Mouse (Mus musculus) brain, adult 2 months (tissue): ENCODE results near the gene Mboat7.
"Not testable (repeated sequence)": the region's sequence is repeated elsewhere in the genome, so short reads cannot be mapped to it uniquely, and the experiment has no call there.

Source experiments
- DNase-seq: peaks from one replicate; pipeline ENCODE4 v3.0.0; 2011; ENCODE audit warnings: low read depth, low spot score

The Mboat7 gene

DNA sequence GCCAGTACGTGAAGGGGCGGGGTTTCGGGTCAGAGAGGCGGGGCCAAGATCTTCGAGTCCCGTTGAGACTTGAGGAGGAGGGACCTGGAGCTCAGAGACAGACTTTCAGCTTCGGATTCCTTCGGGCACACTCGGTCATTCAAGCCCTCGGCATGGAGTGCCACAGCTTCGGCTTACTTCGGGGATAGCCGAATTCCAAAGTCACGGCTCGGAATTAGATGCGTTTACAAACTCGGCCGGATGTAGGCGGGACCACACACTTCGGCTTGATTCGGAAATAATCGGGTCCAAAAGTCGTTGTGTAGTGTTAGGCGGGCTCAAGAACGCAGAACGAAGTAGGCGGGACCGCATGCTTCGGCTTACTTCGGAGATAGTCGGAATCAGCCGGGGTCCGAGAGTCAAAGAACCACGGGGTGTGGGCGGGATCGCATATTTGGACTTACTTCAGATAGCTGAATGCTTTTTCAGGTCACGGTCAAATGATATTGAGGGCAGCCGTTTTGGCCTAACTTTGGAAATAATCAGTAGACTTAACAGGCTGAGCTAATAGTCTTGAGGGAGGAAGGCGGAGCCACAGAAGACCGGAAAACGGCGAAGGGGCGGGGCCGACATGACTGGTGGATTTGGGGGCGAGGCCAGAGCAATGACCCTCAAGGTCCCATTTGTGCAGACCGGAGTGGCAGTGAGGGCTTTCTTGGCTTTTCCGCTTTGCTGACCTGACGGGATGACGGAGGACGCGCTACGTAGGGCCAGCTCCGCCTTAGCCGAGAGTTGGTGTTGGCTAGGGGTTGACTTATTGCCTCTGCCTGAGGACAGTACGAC lies at the start of gene Mboat7:
TSS of gene Mboat7 (minus strand) at position 537 of the 822 bp plus-strand sequence.
- peak; percentile 99 for DNase-seq

DNA sequence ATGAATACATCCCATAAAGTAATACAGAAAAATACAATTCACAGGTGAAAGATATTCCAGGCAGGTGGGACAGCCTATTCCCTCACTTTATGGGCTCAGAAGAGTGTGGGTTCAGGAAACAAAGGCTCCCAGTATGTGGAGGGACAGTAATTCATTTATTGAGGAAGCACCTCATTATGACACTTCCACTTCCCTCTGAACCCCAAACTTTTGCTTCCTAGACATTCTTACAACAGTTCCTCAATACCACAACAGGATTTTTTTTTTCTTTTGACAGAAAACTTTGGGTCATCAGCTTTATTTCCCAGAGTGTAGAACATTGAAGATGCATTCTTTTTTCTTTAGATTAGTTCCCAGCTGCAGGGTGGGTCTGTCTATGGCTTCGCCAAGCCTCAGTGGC lies 39.4 kb upstream of the Mboat7 start:
- DNase-seq: not testable (repeated sequence)

DNA sequence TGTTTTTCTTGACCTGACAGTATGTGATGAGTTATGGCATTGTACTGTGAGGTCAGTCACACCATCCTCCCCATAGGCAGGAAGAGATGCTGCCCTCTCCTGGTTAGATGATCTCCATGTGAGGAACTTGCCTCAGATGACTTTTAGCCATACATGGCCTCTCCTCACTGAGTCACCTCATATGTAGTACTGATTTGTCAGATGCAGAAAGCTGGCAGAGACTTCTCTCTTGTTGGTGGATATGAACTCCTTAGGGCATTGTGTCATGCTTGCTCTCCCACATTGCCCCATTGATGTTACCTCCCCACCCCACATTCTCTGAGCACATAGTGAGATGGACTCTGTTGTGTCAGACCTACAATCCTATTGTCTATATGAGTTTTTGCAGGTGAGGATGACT lies 32.1 kb upstream of the Mboat7 start:
- not testable (repeated sequence) for DNase-seq

DNA sequence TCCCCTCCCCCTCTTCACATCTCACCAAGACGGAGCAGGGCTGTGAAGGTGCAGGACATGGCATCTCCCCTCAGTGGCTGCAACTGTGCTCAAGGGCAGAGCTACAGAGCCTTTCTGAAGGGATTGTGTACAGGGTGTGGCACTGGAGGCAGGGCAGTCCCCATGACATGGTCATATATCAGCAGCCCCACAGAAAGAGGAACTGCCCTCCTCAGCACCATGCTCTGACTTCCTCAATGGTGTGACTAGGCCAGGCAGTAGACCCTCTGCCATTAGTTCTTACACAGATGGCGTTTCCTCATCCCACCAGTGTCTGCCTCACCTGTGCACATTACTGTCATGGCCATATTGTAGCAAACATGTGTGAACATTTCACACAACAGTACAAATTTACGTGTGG lies 26.9 kb upstream of the Mboat7 start, which contains the start of gene Pirb:
TSS of gene Pirb (minus strand) at position 124 of the 400 bp plus-strand sequence.
- DNase-seq: not testable (repeated sequence)

DNA sequence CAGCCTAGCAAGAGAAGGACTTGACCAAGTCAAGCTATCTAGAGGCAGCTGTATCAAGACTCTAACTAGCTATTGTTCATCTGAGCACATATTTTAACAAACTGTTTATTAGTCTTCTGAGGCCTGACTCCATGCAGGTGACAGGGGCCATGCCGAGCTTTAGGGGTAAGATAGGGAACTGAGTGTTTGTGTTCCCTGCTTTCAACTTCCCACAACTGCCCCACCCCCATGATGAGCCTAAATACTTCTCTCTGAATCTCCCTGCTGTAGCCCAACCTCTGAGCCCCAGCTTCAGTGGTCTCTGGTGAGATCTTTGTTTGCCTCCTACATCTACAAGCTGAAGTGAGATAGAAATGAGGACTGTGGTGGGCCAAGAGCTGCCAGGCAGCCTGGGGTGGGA lies 21.9 kb upstream of the Mboat7 start:
- no peak for DNase-seq

DNA sequence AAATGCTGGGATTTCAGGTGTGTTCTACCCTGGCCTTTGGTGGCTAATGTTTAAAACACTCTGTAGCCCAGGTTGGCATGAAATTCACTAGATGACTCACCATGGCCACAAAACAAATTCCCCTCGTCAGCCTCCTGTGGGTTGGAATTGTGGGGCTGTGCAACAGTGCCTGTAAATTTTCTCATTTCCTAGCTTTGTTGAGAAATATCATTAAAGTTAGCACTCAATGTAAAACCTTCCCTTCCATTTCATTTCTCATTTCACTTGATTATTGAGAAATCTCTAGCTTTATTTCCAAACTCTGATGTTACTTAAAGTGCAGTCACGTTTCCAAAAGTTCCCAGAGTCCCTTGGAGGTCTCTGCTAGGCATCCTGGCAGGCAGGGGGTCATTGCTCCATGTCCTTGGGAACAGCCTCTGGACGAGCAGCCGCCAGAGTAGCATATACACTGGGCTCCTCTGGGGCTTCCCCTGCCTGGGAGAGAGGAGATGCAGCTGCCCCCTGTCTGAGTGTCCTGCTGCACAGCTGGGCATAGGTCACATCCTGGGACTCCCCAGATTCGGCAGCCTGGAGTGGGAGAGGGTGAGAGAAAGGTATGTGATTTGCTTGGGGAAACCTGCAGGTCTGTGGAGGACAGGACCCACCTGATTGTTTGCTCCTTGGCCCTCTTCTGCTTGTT lies 19.1 kb upstream of the Mboat7 start:
- no peak for DNase-seq

DNA sequence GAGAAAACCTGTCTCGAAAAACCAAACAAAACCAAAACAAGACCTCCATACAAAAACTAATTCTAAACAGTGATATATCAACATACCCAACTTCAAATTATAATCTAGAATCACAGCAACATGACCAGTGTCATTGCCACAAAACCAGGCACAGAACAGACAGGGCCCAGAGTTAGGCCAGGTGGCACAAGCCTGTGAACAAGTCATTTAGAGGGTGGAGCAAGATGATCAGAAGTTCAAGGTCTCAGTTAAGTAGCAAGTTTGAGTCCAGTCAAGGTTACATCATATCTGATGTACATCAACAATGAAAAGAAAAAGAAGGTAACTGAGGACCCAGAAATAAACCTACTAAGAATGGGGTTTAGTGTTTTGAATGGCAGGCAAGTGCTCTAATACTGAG lies 15.7 kb upstream of the Mboat7 start:
- no peak for DNase-seq

DNA sequence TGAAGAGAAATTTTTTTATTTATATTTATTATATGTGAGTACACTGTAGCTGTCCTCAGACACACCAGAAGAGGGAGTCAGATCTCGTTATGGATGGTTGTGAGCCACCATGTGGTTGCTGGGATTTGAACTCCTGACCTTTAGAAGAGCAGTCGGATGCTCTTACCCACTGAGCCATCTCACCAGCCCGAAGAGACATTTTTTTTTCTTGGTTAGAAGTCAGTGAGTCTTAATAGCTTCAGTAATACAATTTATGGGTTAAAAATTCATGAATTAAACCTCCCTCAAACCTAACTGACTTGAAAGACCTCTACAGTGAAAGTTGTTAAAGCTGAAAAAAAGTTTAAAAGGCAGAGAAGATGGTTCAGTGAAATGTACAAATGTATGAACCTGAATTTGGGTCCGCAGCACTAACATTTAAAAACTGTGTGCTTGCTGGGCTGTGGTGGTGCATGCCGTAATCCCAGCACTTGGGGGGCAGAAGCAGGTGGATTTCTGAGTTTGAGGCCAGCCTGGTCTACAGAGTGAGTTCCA lies 15.2 kb upstream of the Mboat7 start:
- DNase-seq: not testable (repeated sequence)

DNA sequence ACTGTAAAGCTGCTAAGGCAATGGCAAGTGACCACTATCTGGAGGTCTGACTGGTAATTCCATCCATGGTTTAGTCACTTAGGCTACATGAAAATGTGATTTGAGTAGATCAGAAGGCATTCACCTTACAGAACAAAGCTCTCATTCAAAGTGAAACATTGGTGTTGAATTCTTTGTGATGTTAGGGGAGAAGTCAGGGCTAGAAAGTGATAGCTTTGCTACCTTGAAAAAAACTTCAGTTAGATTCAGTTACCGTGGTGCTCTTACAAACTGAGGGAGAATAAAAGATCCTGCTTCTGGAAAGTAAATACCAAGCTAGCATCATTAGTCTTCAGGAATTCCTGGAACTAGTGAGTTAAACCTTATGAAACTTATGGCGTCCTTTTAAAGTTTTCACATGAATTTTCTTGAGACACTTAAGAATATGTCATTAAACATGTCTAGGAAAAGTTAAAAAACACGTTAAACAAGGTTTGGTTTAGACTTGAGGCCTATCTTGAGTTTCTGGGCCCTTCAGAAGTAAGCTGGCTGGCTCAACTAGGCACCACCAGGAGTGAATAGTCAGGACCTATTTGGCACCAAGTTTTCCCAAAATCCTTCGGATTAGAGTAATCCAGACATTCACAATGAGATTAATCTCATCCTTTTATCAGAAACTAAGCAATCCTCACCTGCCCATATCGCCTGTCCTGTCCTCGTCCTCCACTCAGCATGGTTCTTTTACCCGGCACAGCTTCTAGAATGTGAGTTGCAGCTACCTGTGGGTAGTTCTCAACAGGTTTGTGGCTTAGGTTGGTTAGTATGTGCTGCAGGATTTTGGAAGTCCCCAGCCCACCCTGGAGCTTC lies 14.5 kb upstream of the Mboat7 start:
- no peak for DNase-seq

DNA sequence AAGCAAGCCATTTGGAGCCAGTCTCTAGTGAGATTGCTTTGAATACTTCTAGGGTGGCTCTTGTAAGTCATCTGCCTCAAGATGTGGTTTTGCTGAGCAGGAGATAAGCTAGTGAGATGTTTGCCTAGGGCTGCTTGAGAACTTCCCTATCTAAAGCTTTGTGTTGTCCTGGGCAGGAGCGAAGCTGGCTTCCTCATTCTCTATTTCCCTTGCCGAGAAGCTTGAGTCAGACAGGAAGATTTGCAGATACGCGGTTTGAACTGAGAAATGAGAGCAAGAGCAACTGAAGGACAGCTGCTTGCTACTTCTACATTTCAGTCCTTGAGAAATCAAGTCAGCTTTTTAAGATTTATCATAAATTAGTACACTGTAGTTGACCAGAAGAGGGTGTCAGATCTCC lies 13.7 kb upstream of the Mboat7 start:
- DNase-seq: peak; percentile 58

DNA sequence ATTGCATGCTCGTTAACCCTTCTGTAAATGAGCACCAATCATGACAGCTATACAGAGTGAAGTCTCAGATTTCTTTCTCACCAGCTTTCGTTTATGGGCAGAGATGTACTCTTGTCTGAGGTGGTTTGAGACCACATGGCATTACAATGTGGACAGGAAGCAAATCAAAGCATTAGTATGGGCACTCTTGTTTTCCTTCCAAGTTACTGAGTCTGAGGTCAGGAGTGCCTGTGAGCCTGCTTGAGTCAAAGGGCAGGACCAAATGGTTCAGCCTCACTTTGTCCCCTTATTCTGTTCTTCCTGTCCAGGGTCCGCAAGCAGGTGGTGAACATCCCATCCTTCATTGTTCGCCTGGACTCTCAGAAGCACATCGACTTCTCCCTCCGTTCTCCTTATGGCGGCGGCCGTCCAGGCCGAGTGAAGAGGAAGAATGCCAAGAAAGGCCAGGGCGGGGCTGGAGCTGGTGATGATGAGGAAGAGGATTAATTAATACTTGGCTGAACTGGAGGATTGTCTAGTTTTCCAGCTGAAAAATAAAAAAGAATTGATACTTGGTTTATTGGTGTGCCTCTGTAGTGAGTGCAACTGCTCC lies 13.1 kb upstream of the Mboat7 start:
- DNase-seq: no peak

DNA sequence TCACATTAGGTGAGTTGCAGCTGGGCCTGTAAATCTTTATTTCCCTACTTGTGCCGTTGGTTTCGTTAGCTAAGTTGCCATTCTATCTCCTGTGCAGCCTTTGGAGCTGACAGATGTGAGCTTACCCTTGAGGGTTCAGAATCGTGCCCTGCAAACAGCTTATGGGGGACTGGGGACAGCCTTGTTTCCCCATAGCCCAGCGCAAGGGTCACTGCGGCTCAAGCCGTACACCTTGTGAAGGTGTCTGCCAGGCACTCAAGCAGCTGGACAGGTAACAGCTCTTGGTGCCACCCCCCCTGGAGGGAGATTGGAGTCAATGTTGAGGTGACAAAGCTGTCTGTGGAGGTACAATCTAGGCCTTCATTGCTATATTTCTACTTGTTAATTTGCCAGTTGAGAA lies 12.6 kb upstream of the Mboat7 start:
- no peak for DNase-seq

DNA sequence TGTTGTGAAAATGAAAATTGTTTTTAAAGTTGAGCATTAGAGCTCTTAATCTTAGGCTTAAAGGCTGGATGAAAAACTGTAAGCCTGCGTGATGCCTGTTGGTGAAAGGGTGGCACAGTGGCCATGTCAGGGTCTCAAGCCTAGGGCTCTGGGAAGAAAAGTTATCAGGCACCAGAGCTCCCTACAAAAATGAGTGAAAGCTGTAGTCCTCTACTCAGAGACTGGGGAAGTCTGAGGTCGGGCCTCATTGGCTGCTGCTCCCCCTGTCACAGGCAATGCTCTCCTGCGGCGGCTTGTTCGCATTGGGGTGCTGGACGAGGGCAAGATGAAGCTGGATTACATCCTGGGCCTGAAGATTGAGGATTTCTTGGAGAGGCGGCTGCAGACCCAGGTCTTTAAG lies 12.1 kb upstream of the Mboat7 start:
- not testable (repeated sequence) for DNase-seq

DNA sequence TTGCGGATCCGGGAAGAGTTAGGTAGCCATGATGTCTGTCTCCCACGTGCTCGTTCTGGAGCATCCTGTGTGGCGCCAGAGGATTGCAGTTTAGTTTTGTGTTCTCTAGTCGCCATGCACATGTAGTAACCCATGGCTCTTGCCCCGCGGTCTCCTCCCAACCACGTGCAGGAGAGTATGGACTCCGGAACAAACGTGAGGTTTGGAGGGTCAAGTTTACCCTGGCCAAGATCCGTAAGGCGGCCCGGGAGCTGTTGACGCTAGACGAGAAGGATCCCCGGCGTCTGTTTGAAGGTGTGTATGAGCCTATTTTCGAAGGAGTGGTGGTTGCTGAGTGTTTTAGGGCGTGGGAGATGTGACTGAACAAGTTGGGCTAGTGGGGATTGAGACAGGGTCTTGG lies 11.2 kb upstream of the Mboat7 start:
- DNase-seq: no peak

DNA sequence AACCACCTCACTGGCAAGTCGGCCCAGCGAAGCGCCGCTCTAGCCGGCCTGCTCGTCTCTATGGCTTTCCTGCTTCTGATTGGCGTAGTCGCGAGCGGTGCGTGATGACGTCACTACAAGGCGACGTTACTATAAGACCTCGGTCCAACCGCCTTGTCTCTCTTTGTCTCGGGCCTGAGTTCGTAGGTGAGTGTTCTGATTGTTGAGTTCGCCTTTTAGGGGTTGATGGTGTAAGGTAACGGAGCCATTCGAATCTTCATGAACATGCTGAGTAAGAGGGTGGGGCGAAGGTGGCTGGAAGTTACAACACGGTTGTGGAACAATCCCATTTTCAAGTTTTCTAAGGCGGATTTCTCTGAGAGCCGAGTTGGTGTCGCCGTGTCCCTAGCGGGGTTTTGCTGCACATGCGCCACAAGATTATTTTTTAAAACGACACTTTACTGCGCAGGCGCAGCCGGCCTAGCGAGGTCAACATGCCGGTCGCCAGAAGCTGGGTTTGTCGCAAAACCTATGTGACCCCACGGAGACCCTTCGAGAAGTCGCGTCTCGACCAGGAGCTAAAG lies 10.6 kb upstream of the Mboat7 start, which contains the start of gene Rps9:
TSS of gene Rps9 (plus strand) at position 115 of the 563 bp plus-strand sequence.
- peak; percentile 99 for DNase-seq

DNA sequence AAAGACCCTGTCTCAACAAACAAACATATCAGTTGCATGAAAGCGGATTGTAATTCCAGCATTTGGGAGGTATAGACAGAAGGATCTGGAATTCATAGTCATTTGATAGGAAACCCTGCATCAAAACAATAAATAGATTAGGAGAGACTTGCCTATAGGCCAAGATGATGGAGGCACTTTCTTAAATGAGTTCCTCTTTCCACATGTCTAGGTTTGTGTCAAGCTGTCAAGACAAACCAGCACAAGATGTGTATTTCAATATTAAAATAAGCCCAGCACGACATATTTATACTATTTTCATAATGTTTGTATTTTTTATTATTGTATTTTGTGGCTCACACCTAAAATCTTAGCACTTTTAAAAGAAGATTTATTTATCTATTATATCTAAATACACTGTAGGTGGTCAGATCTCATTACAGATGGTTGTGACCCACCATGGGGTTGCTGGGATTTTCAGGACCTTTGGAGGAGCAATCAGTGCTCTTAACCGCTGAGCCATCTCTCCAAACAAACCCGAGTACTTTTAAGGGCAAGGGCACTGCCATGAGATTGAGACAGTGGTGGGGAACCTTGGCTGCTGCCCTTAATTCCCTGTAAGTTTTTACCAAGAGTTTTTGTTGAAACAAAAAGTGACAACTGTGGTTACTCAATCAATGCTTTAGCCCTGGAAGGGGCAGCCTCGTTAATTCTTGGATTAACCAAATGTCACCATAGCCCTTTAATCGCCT lies 10.0 kb upstream of the Mboat7 start:
- no peak for DNase-seq

DNA sequence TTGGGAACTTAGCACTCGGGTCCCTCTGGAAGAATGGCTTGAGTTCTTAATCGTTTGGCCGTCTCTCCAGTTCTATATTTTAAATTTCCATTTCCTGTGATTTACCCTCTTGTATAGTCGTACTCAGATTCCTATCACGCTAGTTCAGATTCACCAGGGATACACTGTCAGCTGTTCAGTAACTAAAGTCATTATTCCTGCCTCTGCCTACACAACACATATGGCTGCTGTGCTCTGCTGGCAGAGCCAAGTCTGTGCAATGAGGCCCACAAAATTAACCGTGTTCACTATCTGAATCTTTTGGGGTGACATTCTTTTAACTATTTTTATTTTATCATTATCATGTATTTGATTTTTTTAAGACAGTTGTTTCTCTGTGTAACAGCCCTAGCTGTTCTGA lies 5.1 kb upstream of the Mboat7 start:
- DNase-seq: peak; percentile 66

DNA sequence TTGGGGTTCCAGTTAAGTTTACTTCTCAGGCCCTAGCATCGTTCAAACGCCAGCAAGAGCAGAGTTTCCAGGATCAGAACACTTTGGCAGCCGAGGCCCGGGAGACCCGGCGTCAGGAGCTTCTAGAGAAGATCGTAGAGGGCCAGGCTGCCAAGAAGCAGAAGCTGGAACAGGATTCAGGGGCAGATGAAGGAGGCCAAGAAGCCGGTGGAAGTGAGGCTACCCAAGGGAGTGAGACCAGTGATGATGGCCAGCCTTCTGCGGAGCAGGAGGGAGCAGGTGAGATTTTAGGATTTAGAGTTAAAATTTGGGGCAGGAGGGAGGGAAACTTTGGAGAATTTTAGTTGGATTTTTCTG lies 1.6 kb upstream of the Mboat7 start:
- DNase-seq: not testable (repeated sequence)

DNA sequence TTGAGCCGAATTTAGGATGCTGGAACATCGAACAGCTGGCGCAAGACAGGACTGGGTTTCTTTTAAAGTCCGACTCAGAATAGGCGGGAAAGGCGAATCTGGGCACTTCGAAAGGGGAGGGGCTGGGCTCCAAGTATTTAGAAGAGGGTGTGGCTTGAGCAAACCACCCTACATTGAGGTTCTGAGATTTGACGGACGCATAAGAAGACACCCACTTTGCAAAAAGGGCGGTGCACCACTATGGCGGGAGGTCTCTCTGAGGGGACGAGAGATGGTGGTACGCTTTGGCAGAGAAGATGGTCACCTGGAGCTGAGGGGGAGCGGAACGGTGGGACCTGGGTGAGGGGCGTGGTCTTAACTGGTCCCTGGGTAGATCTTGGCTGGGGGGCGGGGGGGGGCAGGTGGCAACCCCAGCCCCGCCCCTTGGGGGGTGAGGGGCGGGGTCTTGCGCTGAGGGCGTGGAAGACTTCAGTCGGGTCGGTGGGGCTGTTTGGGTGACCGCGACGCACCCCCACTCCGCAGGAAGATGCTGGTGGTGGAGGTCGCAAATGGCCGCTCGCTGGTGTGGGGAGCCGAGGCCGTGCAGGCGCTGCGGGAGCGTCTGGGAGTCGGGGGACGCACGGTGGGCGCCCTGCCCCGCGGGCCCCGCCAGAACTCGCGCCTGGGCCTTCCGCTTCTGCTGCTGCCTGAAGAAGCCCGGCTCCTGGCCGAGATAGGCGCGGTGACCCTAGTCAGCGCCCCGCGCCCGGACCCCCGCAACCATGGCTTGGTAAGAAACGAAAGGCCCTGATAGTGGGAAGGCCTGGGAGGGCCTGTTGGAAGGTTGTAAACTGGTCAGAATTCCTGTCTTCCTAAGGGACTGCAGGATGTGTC lies 989 bp upstream of the Mboat7 start:
- DNase-seq: peak; percentile 84

DNA sequence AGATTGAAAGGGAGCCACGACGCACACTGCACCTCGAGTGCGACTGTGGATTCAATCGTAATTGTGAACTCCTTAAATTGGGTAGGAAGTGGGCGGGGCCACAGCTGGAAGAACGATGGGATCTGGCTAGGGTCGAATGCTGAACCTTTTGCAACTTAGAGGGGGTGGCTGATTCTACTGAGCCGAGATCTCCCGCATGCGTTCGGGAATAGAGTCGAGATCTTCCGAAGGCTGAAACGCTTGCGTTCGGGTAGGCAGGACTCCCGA lies 419 bp upstream of the Mboat7 start:
- no peak for DNase-seq
